Mouse (Mus musculus) MEL (cell line): ENCODE measurements around the gene Faiml.

ENCODE experiments used
- BHLHE40 ChIP-seq: IDR thresholded peaks from 2 replicates; pipeline ENCODE4 v1.6.1; 2012; ENCODE audit warnings: low read depth, mild to moderate bottlenecking, inconsistent platforms, low read length, improper control_type of control experiment, borderline replicate concordance
- CTCF ChIP-seq, 3 experiments: IDR thresholded peaks in 2 of 3; conservative IDR thresholded peaks in 1 of 3; 2 replicates each; pipeline ENCODE4 v1.5.1; 2011 to 2012; ENCODE audit warnings: low read length in 3 of 3, low read depth in 2 of 3, mild to moderate bottlenecking in 2 of 3, improper control_type of control experiment in 1 of 3, inconsistent platforms in 1 of 3, mixed read lengths in 1 of 3, moderate library complexity in 1 of 3; ENCODE audit not compliant: control insufficient read depth in 1 of 3, insufficient read depth in 1 of 3, poor library complexity in 1 of 3, severe bottlenecking in 1 of 3
- E2F4 ChIP-seq: IDR thresholded peaks from 2 replicates; pipeline ENCODE4 v1.6.1; 2011; ENCODE audit warnings: low read depth, low read length, improper control_type of control experiment, borderline replicate concordance
- ELF1 ChIP-seq: IDR thresholded peaks from 2 replicates; pipeline ENCODE4 v1.6.1; 2014; ENCODE audit warnings: low read depth, mild to moderate bottlenecking, inconsistent platforms, low read length, improper control_type of control experiment, moderate library complexity
- EP300 ChIP-seq, 2 experiments: IDR thresholded peaks; 2 replicates each; pipeline ENCODE4 v1.6.1; 2011; ENCODE audit warnings: improper control_type of control experiment in 2 of 2, low read length in 2 of 2, low read depth in 1 of 2, mild to moderate bottlenecking in 1 of 2
- HCFC1 ChIP-seq: IDR thresholded peaks from 2 replicates; pipeline ENCODE4 v1.6.1; 2012; ENCODE audit warnings: low read depth, mild to moderate bottlenecking, inconsistent platforms, low read length, improper control_type of control experiment, moderate library complexity
- MAFK ChIP-seq: IDR thresholded peaks from 2 replicates; pipeline ENCODE4 v1.6.1; 2011; ENCODE audit warnings: low read depth, mild to moderate bottlenecking, low read length, improper control_type of control experiment, borderline replicate concordance
- MAZ ChIP-seq: IDR thresholded peaks from 2 replicates; pipeline ENCODE4 v1.6.1; 2012; ENCODE audit warnings: low read depth, mild to moderate bottlenecking, inconsistent platforms, low read length, improper control_type of control experiment
- MXI1 ChIP-seq: IDR thresholded peaks from 2 replicates; pipeline ENCODE4 v1.6.1; 2011; ENCODE audit warnings: mild to moderate bottlenecking, low read depth, low read length, improper control_type of control experiment
- POLR2A ChIP-seq, 2 experiments: IDR thresholded peaks; 2 replicates each; pipeline ENCODE4 v1.6.1; 2011 to 2012; ENCODE audit warnings: low read length in 2 of 2, mild to moderate bottlenecking in 2 of 2, control low read depth in 1 of 2, improper control_type of control experiment in 1 of 2, low read depth in 1 of 2, moderate library complexity in 1 of 2; ENCODE audit not compliant: control insufficient read depth in 1 of 2, insufficient read depth in 1 of 2, poor library complexity in 1 of 2
- ZKSCAN1 ChIP-seq: IDR thresholded peaks from 2 replicates; pipeline ENCODE4 v1.6.1; 2012; ENCODE audit warnings: low read depth, mild to moderate bottlenecking, inconsistent platforms, low read length, improper control_type of control experiment, moderate library complexity
- ZMIZ1 ChIP-seq: IDR thresholded peaks from 2 replicates; pipeline ENCODE4 v1.6.1; 2012; ENCODE audit warnings: low read depth, mild to moderate bottlenecking, inconsistent platforms, low read length, improper control_type of control experiment, moderate library complexity

DNA sequence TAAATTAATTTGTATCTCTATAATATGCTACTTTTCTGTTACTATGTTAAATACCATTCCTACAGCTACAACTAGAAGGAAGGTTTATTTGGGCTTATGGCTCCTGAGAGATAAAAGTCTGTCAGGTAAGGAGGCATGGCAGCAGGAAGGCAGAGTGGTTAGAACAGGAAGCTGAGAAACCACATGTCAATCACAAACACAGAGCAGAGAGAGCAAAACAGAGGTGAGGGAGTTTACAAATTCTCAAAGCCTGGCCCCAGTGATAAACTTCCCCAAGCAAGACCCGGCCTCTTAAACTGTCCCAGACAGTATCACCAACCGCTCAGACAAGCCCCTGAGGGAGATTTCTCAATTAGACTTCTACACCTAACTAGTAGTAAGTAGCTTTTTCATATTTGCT lies 20.9 kb downstream of the Faiml start:
- TF ChIP-seq CTCF (IDR thresholded peaks at IDR 0.05 in 2 of 3, conservative IDR thresholded peaks at IDR 0.05 in 1 of 3; ENCODE audit: control insufficient read depth in 1 of 3, insufficient read depth in 1 of 3, low read depth in 2 of 3, low read length in 3 of 3, poor library complexity in 1 of 3, severe bottlenecking in 1 of 3) (no peak), BHLHE40 (no peak), MAZ (no peak), POLR2A (IDR thresholded peaks at IDR 0.05; ENCODE audit: control insufficient read depth in 1 of 2, insufficient read depth in 1 of 2, low read depth in 1 of 2, low read length in 2 of 2, poor library complexity in 1 of 2) (no peak), E2F4 (no peak), MAFK (no peak), EP300 (IDR thresholded peaks at IDR 0.05; ENCODE audit: low read depth in 1 of 2, low read length in 2 of 2) (peak; percentile 80 to 83), HCFC1 (no peak), ZKSCAN1 (no peak), ZMIZ1 (no peak), MXI1 (peak; percentile 58), ELF1 (no peak)
